Mouse (Mus musculus) ES-E14 (cell line): ENCODE measurements around the gene Col4a3. TPM values are rescaled to one million over a fixed set of nuclear protein-coding genes. Genes with fewer than 3 reads are reported as not detected.
A peak's percentile ranks its signal among the peaks of the same experiment; 100 is the strongest.

Source experiments
- DNase-seq: peaks from one replicate; pipeline ENCODE4 v3.0.0-alpha.2; 2013; ENCODE audit warnings: low read depth, low spot score
- H3K27ac ChIP-seq: 2 replicates; pipeline ENCODE4 v1.5.1; 2012; ENCODE audit warnings: low read depth, mild to moderate bottlenecking, low read length, moderate library complexity, mixed read lengths; ENCODE audit not compliant: poor library complexity, insufficient read depth, severe bottlenecking
- H3K36me3 ChIP-seq: 2 replicates; pipeline ENCODE4 v1.6.1; 2012; ENCODE audit warnings: mild to moderate bottlenecking, low read length, moderate library complexity, mixed read lengths; ENCODE audit not compliant: control insufficient read depth, poor library complexity, insufficient read depth, severe bottlenecking
- H3K4me1 ChIP-seq, 2 experiments: fragments of 150-350 bp in 1 of 2; sonication (generic) in 1 of 2; 2 replicates each; pipeline ENCODE4 v1.6.1; 2012; ENCODE audit warnings: low read length in 2 of 2, mild to moderate bottlenecking in 1 of 2, mixed read lengths in 1 of 2; ENCODE audit not compliant: control insufficient read depth in 2 of 2, insufficient read depth in 2 of 2, poor library complexity in 1 of 2
- H3K4me3 ChIP-seq, 2 experiments: fragments of 150-350 bp in 1 of 2; sonication (generic) in 1 of 2; 2 replicates each; pipeline ENCODE4 v1.5.1; 2012; ENCODE audit warnings: low read length in 2 of 2, low read depth in 1 of 2, mild to moderate bottlenecking in 1 of 2, mixed read lengths in 1 of 2; ENCODE audit not compliant: insufficient read depth in 1 of 2, poor library complexity in 1 of 2, severe bottlenecking in 1 of 2
- H3K9ac ChIP-seq: 2 replicates; pipeline ENCODE4 v1.6.1; 2012; ENCODE audit warnings: low read depth, mild to moderate bottlenecking, low read length, mixed read lengths; ENCODE audit not compliant: poor library complexity, insufficient read depth, severe bottlenecking
- H3K9me3 ChIP-seq: fragments of 150-350 bp; sonication (generic); 2 replicates; pipeline ENCODE4 v1.6.1; 2012; ENCODE audit warnings: low read depth, mild to moderate bottlenecking, low read length; ENCODE audit not compliant: control insufficient read depth, insufficient read depth
- CHD2 ChIP-seq: IDR thresholded peaks from 2 replicates; pipeline ENCODE4 v1.6.1; 2014; ENCODE audit warnings: mild to moderate bottlenecking, low read depth, low read length, inconsistent platforms
- HCFC1 ChIP-seq: IDR thresholded peaks from 2 replicates; pipeline ENCODE4 v1.6.1; 2012; ENCODE audit warnings: low read length, inconsistent platforms, borderline replicate concordance; ENCODE audit not compliant: insufficient read depth
- MAFK ChIP-seq: IDR thresholded peaks from 2 replicates; pipeline ENCODE4 v1.6.1; 2014; ENCODE audit warnings: mild to moderate bottlenecking, low read depth, low read length, inconsistent platforms; ENCODE audit not compliant: insufficient read depth
- ZC3H11A ChIP-seq: IDR thresholded peaks from 2 replicates; pipeline ENCODE4 v1.6.1; 2012; ENCODE audit warnings: low read depth, mild to moderate bottlenecking, inconsistent platforms, low read length, borderline replicate concordance
- ZNF384 ChIP-seq: IDR thresholded peaks from 2 replicates; pipeline ENCODE4 v1.6.1; 2012; ENCODE audit warnings: low read depth, low read length, inconsistent platforms
- in situ Hi-C, 2 experiments: fragments of 600-800 bp; cut with MboI; formaldehyde crosslinking; loops; one replicate each; pipeline ENCODE4 v1.15.1; 2025; ENCODE audit warnings: low sequenced_read_pairs in 2 of 2, inconsistent platforms in 1 of 2; ENCODE audit not compliant: unreplicated experiment in 2 of 2
- total RNA-seq: library from RNA; depleted of rRNA; stranded (reverse); fragments of 300-350 nt; gene quantifications from 2 replicates; pipeline ENCODE4 v1.2.3, GENCODE M21; 2012

Col4a3 gene
- total RNA-seq, 1 experiment = not detected

DNA sequence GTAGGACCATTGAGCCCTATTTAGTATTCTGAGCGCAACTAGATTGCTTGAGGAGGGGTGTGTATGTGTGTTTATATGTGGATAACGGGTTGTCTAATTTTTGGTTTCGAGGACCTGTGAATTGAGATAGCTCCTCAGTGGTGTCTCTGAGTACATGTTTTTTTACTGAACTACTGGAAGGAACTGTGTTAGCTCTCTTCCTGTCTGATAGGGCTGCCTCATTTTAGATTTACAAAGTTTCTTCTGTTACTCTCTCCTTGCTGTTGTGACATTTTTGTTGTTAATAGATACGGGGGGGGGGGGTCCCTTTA is 139.1 kb downstream of the Col4a3 start:
- no peak for TF ChIP-seq ZNF384
- no peak for TF ChIP-seq MAFK
- TF ChIP-seq CHD2 = no peak
- TF ChIP-seq ZC3H11A = no peak
- no peak for TF ChIP-seq HCFC1
- H3K27ac ChIP-seq = no peak overlapping the region
- H3K9me3 ChIP-seq = no peaks in the 10 kb centered on the region
- H3K4me1 ChIP-seq = 0 out of 4 replicates have a peak, but pooled peaks cover 0 to 2% of the 10 kb centered on the region in 2 experiments
- no peak for DNase-seq
- in situ Hi-C loops = no loop called here
- peaks cover 6% of the 10 kb centered on the region for H3K36me3 ChIP-seq
- H3K9ac ChIP-seq = peak overlapping the region; percentile 96; the same call in 1 of the 2 replicates
- H3K4me3 ChIP-seq = peak overlapping the region; percentile 72 to 97

DNA sequence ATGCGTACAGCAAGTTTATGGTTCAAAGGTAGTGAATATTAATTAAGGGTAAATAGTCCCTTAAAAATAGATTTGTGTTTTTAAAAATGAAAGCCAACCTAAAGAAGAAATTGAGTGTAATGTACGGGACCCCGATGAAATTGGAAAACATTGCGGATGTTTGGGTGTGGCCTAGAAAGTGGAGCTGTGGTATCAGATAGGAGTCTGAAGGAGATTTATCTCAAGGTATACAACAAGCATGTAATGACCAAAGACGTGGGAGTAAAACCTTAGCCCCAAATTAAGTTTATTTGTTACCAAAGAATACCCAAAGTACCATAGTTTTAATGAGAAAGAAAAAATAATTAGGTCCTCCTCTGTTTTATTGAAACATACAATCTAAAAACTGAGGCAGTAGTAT is 139.8 kb downstream of the Col4a3 start:
- Histone ChIP-seq H3K36me3 (peaks cover 6% of the 10 kb centered on the region), H3K4me1 (0 out of 4 replicates have a peak, but pooled peaks cover 0 to 2% of the 10 kb centered on the region in 2 experiments), H3K4me3 (no peak overlapping the region), H3K9ac (no peak overlapping the region), H3K9me3 (no peaks in the 10 kb centered on the region), H3K27ac (no peak overlapping the region)
- TF ChIP-seq CHD2 (no peak), MAFK (no peak), ZC3H11A (no peak), HCFC1 (no peak), ZNF384 (no peak)
- no peak for DNase-seq
- in situ Hi-C loops = no loop called here

DNA sequence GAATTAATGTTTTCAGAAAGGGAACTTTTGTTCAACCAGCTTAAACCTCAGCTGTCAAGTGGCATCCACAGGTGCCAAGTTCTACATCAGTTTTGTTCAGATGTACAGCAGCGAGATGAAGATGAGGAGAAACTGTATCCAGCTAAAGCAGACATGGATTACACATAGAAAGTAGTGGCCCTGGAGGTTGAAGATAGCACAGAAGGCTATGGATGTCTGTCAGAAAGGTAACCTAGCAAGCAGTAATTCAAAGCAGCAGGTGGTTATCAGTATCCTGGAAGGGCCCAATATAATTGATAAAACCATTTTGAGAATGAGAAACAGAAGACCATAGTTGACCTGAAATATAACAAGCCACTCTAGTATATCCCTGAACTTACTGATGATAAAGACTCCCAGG is 146.6 kb downstream of the Col4a3 start:
- H3K27ac ChIP-seq = no peak overlapping the region
- in situ Hi-C loops = no loop called here
- H3K36me3 ChIP-seq = peaks cover 10% of the 10 kb centered on the region

DNA sequence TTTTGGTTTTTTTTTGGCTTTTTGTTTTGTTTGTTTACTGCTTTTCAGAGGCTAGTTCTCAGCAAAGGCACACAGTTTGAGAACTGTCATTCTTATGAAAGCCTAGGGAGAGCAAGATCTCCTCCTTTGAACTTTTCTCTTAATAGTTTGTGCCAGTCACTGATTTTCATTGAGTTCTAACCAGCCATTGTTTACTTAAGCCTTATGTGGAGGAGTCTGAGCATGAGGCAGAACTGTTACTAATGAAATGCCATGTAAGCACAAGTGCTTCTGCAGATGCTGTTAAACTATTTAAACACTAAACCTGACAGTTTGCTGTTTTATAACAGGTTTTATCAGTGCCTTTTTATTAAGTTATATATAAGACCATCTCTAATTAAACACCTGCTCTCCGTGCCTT is 151.3 kb downstream of the Col4a3 start:
- peaks cover 5% of the 10 kb centered on the region for H3K36me3 ChIP-seq

More for the DNA sequence above, 146.6 kb downstream of the Col4a3 start:
- Histone ChIP-seq H3K4me3 (no peak overlapping the region), H3K4me1 (no peaks in the 10 kb centered on the region), H3K9ac (no peak overlapping the region), H3K9me3 (no peaks in the 10 kb centered on the region)
- DNase-seq = no peak
- no peak for TF ChIP-seq ZC3H11A
- no peak for TF ChIP-seq ZNF384
- no peak for TF ChIP-seq CHD2
- TF ChIP-seq HCFC1 = no peak
- no peak for TF ChIP-seq MAFK

DNA sequence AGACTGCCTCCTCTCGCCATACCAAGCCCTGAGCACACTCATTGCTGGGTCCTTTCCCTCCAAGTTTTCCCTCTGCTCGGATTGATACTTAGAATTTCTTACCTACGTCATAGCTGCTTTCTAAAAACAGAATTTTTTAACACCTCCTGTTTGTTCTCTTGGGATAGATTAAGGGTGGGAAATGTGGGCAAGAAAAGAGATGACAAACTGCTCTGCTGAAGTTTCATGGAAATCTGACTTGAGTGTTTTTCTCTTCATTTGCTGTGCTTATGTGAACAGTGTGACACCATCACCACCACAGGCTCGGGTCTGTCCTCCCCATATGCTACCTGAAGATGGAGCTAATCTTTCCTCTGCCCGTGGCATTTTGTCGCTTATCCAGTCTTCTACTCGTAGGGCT is 154.8 kb downstream of the Col4a3 start:
- in situ Hi-C loops = no loop called here
- no peak overlapping the region for H3K9ac ChIP-seq
- no peak overlapping the region for H3K27ac ChIP-seq
- no peak for DNase-seq
- TF ChIP-seq MAFK = no peak
- no peak for TF ChIP-seq CHD2
- TF ChIP-seq ZC3H11A = no peak
- TF ChIP-seq ZNF384 = no peak
- TF ChIP-seq HCFC1 = no peak
- no peak overlapping the region for H3K4me3 ChIP-seq
- peaks cover 5% of the 10 kb centered on the region for H3K36me3 ChIP-seq
- H3K9me3 ChIP-seq = no peaks in the 10 kb centered on the region
- no peaks in the 10 kb centered on the region for H3K4me1 ChIP-seq

More for the DNA sequence above, 151.3 kb downstream of the Col4a3 start:
- Histone ChIP-seq H3K4me3 (no peak overlapping the region), H3K9me3 (no peaks in the 10 kb centered on the region), H3K9ac (no peak overlapping the region), H3K27ac (no peak overlapping the region), H3K4me1 (no peaks in the 10 kb centered on the region)
- TF ChIP-seq HCFC1 (no peak), ZC3H11A (no peak), MAFK (no peak), CHD2 (no peak)
- DNase-seq = no peak
- in situ Hi-C loops = no loop called here
